In genomic region chr1:171821331-171821730, GRCm38 (mm10) we compare ENCODE assay signal across 10 mouse cellular contexts.
"Had no signal": no experiment of that assay in that cellular context is flagged by ENCODE, and none has a peak within 500 bp of the region (broad histone marks: within the 10 kb centered on the region; RNA-seq: fewer than 3 reads in every experiment).

No protein-coding gene starts in this region.

- DNase-seq: kidney, adult 18-20 months; kidney, postnatal 10 days; kidney, postnatal 4 days; left cerebral cortex, postnatal 4 days; lung, postnatal 14 days; midbrain, embryonic 14.5 days; right cerebral cortex, postnatal 4 days; spleen, adult 18-20 months; thymus, adult 18-20 months; thymus, postnatal 25 days had no signal
